In genomic region chr4:21930971-21931771, GRCm38 (mm10) we compare ENCODE assay signal across 8 mouse cellular contexts. TPM values are rescaled to one million over a fixed set of nuclear protein-coding genes. Genes with fewer than 3 reads are reported as not detected.
DNase-seq lines count a peak whose midpoint lies in the region; ATAC-seq lines count a peak whose summit lies in the region.

TSS of gene Faxc (plus strand) at chr4:21931329.

- peaks cover 6% of the 10 kb centered on the region for H3K36me3 ChIP-seq in hindbrain, embryonic 10.5 days
- H3K36me3 ChIP-seq in lung, embryonic 15.5 days: no peaks in the 10 kb centered on the region

- peak within 1 kb of the TSS; percentile 98 for H3K27ac ChIP-seq in hindbrain, embryonic 10.5 days
- peak within 1 kb of the TSS; percentile 67 for H3K27ac ChIP-seq in lung, embryonic 15.5 days

- H3K9ac ChIP-seq in lung, embryonic 15.5 days: peak within 1 kb of the TSS; percentile 77

- under 1% methylated on average over 83 of the region's 83 CpGs for WGBS in hindbrain, embryonic 10.5 days
- WGBS in lung, embryonic 15.5 days: under 1% methylated on average over 73 of the region's 83 CpGs

- ATAC-seq in lung, embryonic 15.5 days (ENCODE audit: borderline replicate concordance, extremely low read depth, low FRiP score, low TSS enrichment): peak; percentile 88

- DNase-seq in adipocyte (ENCODE audit: low spot score): peak; percentile 24
- DNase-seq in cerebellum, postnatal 10 days: peak; percentile 84 to 87
- DNase-seq in frontal cortex, postnatal 10 days (ENCODE audit: low spot score in 2 of 2): peak; percentile 28 to 62
- DNase-seq in hindbrain, embryonic 10.5 days (ENCODE audit: low spot score): peak; percentile 78
- peak; percentile 63 to 76 for DNase-seq in layer of hippocampus, postnatal 10 days (ENCODE audit: low spot score in 2 of 2)
- DNase-seq in retina, embryonic 14.5 days (ENCODE audit: low spot score): peak; percentile 76
- DNase-seq in c-Kit-positive CD71-positive TER-119-positive erythroid progenitor cells, embryonic 14.5 days (ENCODE audit: low spot score): no peak

- H3K4me1 ChIP-seq in hindbrain, embryonic 10.5 days (replicated peaks): peaks cover 29% of the 10 kb centered on the region
- H3K4me1 ChIP-seq in lung, embryonic 15.5 days: 0 out of 2 replicates have a peak, but pooled peaks cover 10% of the 10 kb centered on the region

- H3K4me3 ChIP-seq in hindbrain, embryonic 10.5 days: peak within 1 kb of the TSS; percentile 63
- peak within 1 kb of the TSS; percentile 73 for H3K4me3 ChIP-seq in lung, embryonic 15.5 days

- H3K4me2 ChIP-seq in lung, embryonic 15.5 days: peak within 1 kb of the TSS; percentile 93

- peaks cover 9% of the 10 kb centered on the region for H3K27me3 ChIP-seq in hindbrain, embryonic 10.5 days (ENCODE audit: insufficient read depth, poor library complexity, severe bottlenecking)
- H3K27me3 ChIP-seq in lung, embryonic 15.5 days: no peaks in the 10 kb centered on the region

- H3K9me3 ChIP-seq in hindbrain, embryonic 10.5 days: no peaks in the 10 kb centered on the region
- no peaks in the 10 kb centered on the region for H3K9me3 ChIP-seq in lung, embryonic 15.5 days

RNA-seq across cellular contexts. Expression of gene Faxc, which starts in this region (rescaled TPM):
- polyA plus RNA-seq in hindbrain, embryonic 10.5 days (2016; fragmentation: Nextera tagmentation; extraction: Ambion mirVana): 10.2 and 14.9 TPM in 2 replicates
- 10 to 100 TPM; 84.4 to 89.2 TPM for total RNA-seq in layer of hippocampus, postnatal 10 days (2021)
- 3.4 and 3.5 TPM in 2 replicates for polyA plus RNA-seq in lung, embryonic 15.5 days (2015; fragmentation: Nextera tagmentation; extraction: Ambion mirVana)
